Mouse (Mus musculus): Measurements from ENCODE around the gene Irf1. TPM values are rescaled to one million over a fixed set of nuclear protein-coding genes. Genes with fewer than 3 reads are reported as not detected.
"Not testable (repeated sequence)": the region's sequence is repeated elsewhere in the genome, so short reads cannot be mapped to it uniquely, and the experiment has no call there.

Gene Irf1
- polyA plus RNA-seq, 1 experiment from 2014 or later: 11.9 TPM

GRCm38 (mm10) chr11:53745260-53745659, 24.6 kb upstream of the Irf1 start:
- Histone ChIP-seq H3K4me1 (replicated peaks) (no peaks in the 10 kb centered on the region), H3K36me3 (replicated peaks) (no peaks in the 10 kb centered on the region), H3K27ac (replicated peaks) (no peak overlapping the region), H3K9me3 (replicated peaks) (no peaks in the 10 kb centered on the region), H3K4me3 (replicated peaks) (no peak overlapping the region), H3K9ac (no peak overlapping the region), H3K27me3 (no peaks in the 10 kb centered on the region), H3K4me2 (no peak overlapping the region)
- no peak for ATAC-seq (ENCODE audit: insufficient read depth)
- 70% methylated on average over 2 of the region's 2 CpGs for WGBS (ENCODE audit: insufficient replicate concordance)

- 35% methylated on average over 9 of the region's 9 CpGs for WGBS (ENCODE audit: insufficient replicate concordance)
- H3K9me3 ChIP-seq (replicated peaks): no peaks in the 10 kb centered on the region
Observed at GRCm38 (mm10) chr11:53747985-53748384, 21.8 kb upstream of the Irf1 start.

DNA sequence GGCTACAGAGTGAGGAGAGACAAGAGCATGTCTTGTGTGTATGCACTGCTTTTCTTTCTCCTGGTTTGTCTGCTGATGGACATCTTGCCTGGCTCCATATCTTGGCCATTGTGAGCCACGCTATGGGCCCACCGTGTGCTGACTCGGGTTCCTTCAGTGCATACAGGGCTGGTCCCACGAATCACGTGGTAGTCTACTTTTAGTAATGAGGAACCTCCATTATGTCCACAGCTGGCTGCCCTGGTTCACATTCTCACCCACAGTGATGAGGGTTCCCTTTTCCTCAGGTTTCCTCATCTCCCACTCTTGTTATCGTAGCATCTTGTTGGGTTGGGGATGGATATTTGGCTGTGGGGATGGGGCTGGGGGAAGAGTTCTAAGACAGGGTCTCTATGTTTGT, 21.2 kb upstream of the Irf1 start:
- Histone ChIP-seq H3K9ac (no peak overlapping the region), H3K4me2 (no peak overlapping the region), H3K4me3 (replicated peaks) (no peak overlapping the region), H3K27ac (replicated peaks) (no peak overlapping the region), H3K4me1 (replicated peaks) (no peaks in the 10 kb centered on the region), H3K36me3 (replicated peaks) (no peaks in the 10 kb centered on the region), H3K9me3 (replicated peaks) (no peaks in the 10 kb centered on the region), H3K27me3 (no peaks in the 10 kb centered on the region)
- 42% methylated on average over 6 of the region's 6 CpGs for WGBS (ENCODE audit: insufficient replicate concordance)
- no peak for ATAC-seq (ENCODE audit: insufficient read depth)

More at GRCm38 (mm10) chr11:53747985-53748384, 21.8 kb upstream of the Irf1 start:
- Histone ChIP-seq H3K36me3 (replicated peaks) (no peaks in the 10 kb centered on the region), H3K27ac (replicated peaks) (no peak overlapping the region), H3K27me3 (no peaks in the 10 kb centered on the region), H3K4me3 (replicated peaks) (no peak overlapping the region), H3K9ac (no peak overlapping the region), H3K4me1 (replicated peaks) (no peaks in the 10 kb centered on the region), H3K4me2 (no peak overlapping the region)
- ATAC-seq (ENCODE audit: insufficient read depth): no peak

DNA sequence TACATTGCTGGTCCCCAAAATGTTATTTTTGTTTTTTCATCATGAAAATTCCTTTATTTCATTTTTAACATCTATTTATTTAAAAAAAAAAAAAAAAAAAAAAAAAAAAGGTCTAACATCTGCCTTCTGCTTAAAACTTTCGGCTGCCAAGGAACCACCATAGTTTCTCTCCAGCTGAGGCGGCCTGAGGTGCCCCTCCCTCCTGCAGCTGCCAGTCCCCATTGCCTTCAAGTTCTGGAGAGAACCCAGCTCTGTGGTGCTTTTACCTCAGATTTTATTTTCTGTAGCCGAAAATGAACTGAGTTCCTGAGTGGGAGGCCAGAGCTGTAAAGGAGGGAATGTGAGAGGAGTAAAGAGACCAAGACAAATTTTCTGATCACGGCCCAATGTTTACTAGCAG, 20.5 kb upstream of the Irf1 start:
- no peaks in the 10 kb centered on the region for H3K4me1 ChIP-seq (replicated peaks)

GRCm38 (mm10) chr11:53749716-53750352, 20.0 kb upstream of the Irf1 start:
- no peaks in the 10 kb centered on the region for H3K36me3 ChIP-seq (replicated peaks)
- no peak overlapping the region for H3K9ac ChIP-seq
- no peak overlapping the region for H3K4me2 ChIP-seq
- no peak overlapping the region for H3K4me3 ChIP-seq (replicated peaks)
- ATAC-seq (ENCODE audit: insufficient read depth): no peak
- H3K27me3 ChIP-seq: no peaks in the 10 kb centered on the region
- H3K9me3 ChIP-seq (replicated peaks): no peaks in the 10 kb centered on the region
- WGBS (ENCODE audit: insufficient replicate concordance): 61% methylated on average over 5 of the region's 5 CpGs
- H3K27ac ChIP-seq (replicated peaks): no peak overlapping the region
- no peaks in the 10 kb centered on the region for H3K4me1 ChIP-seq (replicated peaks)

More for the DNA sequence above, 20.5 kb upstream of the Irf1 start:
- H3K27me3 ChIP-seq: no peaks in the 10 kb centered on the region
- no peak overlapping the region for H3K4me3 ChIP-seq (replicated peaks)
- H3K36me3 ChIP-seq (replicated peaks): no peaks in the 10 kb centered on the region
- 61% methylated on average over 4 of the region's 4 CpGs for WGBS (ENCODE audit: insufficient replicate concordance)
- no peaks in the 10 kb centered on the region for H3K9me3 ChIP-seq (replicated peaks)
- ATAC-seq (ENCODE audit: insufficient read depth): no peak
- H3K4me2 ChIP-seq: no peak overlapping the region
- H3K9ac ChIP-seq: no peak overlapping the region
- no peak overlapping the region for H3K27ac ChIP-seq (replicated peaks)

- Histone ChIP-seq H3K9me3 (replicated peaks) (no peaks in the 10 kb centered on the region), H3K9ac (no peak overlapping the region), H3K36me3 (replicated peaks) (no peaks in the 10 kb centered on the region), H3K4me1 (replicated peaks) (peaks cover 9% of the 10 kb centered on the region), H3K4me2 (no peak overlapping the region), H3K4me3 (replicated peaks) (no peak overlapping the region), H3K27ac (replicated peaks) (no peak overlapping the region), H3K27me3 (no peaks in the 10 kb centered on the region)
- ATAC-seq (ENCODE audit: insufficient read depth): no peak
- 74% methylated on average over 12 of the region's 12 CpGs for WGBS (ENCODE audit: insufficient replicate concordance)
Observed at GRCm38 (mm10) chr11:53755011-53755595, 14.7 kb upstream of the Irf1 start.

DNA sequence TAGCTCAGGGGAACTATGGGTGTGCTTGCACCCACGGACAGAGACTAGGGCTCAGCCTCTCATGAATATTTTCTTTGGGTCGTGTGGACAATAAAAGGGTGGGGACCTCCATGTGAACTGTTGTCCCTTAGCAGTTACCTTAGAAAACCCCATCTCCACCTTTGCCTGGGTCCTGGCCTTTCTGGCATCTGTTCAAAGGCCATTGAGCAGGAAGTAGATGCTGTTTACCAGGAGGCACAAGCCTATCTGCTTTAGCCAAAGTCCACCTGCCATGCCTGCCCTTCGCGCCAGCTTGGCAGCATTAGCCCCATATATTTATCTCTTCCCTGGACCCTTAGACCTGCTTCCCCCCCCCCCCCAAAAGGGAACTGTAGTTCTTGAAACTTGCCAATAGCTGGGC, 12.2 kb upstream of the Irf1 start:
- no peaks in the 10 kb centered on the region for H3K27me3 ChIP-seq
- H3K36me3 ChIP-seq (replicated peaks): no peaks in the 10 kb centered on the region
- WGBS (ENCODE audit: insufficient replicate concordance): 61% methylated on average over 4 of the region's 4 CpGs
- no peaks in the 10 kb centered on the region for H3K9me3 ChIP-seq (replicated peaks)
- H3K27ac ChIP-seq (replicated peaks): no peak overlapping the region
- no peak for ATAC-seq (ENCODE audit: insufficient read depth)
- H3K9ac ChIP-seq: no peak overlapping the region
- no peak overlapping the region for H3K4me2 ChIP-seq
- H3K4me3 ChIP-seq (replicated peaks): no peak overlapping the region
- peaks cover 21% of the 10 kb centered on the region for H3K4me1 ChIP-seq (replicated peaks)

GRCm38 (mm10) chr11:53758033-53758432, 11.8 kb upstream of the Irf1 start:
- not testable (repeated sequence) for H3K36me3 ChIP-seq (replicated peaks); H3K9ac ChIP-seq; ATAC-seq (ENCODE audit: insufficient read depth); H3K4me3 ChIP-seq (replicated peaks); H3K27me3 ChIP-seq; H3K9me3 ChIP-seq (replicated peaks); H3K27ac ChIP-seq (replicated peaks); H3K4me2 ChIP-seq
- 61% methylated on average over 9 of the region's 9 CpGs for WGBS (ENCODE audit: insufficient replicate concordance)
- peaks cover 25% of the 10 kb centered on the region for H3K4me1 ChIP-seq (replicated peaks)

DNA sequence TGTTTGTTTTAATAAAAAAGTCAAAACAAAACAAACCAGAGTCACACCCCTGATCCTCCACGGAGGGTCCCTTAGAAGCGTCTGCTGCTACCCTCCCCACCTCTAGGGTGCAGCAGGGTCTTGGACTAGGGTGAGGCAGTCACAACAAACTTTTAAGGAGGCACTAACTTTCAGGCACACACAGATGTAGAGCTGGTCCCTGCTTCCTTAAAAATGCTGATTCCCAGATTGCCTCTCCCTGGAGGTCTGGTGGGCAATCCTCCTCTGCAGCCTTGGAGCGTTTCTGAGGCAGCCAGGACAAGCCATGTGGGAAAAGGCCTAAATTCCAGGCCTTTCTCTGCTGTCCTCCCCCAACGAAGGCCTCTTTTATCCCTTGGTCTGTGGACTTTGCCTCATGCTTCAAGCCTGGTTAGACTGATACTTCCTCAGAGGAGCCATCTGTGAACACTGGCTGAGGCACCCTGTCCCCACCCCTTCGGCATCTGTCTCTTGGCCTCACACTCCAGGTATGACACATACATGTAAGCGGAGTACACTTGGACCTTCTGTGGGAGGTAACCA, 10.9 kb upstream of the Irf1 start:
- Histone ChIP-seq H3K9ac (no peak overlapping the region), H3K4me2 (no peak overlapping the region), H3K36me3 (replicated peaks) (no peaks in the 10 kb centered on the region), H3K4me3 (replicated peaks) (no peak overlapping the region), H3K27ac (replicated peaks) (no peak overlapping the region), H3K27me3 (peaks cover 5% of the 10 kb centered on the region; the same call in 1 of the 2 replicates), H3K9me3 (replicated peaks) (no peaks in the 10 kb centered on the region), H3K4me1 (replicated peaks) (peaks cover 34% of the 10 kb centered on the region)
- no peak for ATAC-seq (ENCODE audit: insufficient read depth)
- WGBS (ENCODE audit: insufficient replicate concordance): 41% methylated on average over 6 of the region's 6 CpGs

DNA sequence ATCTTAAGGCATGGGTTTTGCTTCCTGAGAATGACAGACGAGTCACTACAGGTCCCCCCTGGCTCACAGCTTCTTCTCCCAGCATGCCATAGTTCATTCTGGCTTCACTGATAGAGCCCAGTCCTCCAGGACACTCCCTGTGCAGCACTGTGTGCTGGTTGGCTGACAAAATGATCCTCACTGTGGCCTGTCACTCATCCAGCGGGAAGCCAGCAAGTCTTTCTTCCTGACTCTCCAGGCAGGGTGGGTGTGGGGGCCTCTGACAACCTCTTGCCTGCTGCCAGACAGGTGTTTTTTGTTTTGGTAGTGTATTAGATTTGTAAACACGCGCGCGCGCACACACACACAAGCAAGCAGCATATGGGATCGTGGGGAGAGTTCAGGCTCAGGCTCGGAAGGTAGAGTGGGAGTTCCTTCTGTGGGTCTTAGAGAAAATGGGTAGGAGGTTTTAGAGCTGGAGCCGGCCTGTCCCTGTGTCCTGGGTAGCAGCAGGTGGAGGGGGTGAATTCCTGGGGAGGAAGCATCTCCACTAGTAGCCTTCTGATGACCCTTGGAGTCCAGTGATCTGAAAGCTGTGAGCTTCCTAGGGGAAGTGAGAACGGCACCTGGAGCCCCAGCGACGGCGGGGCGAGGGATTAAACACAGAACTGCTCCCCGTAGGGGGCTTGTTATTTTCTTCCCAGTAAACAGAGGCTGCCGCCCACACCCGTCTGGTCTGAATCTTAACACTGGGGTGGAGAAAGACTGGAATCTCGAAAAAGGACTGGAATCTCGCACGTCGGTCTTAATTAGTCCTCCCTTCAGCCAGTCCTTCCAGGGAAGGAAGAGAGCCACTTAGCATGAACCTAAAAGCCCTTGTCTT, 10.0 kb upstream of the Irf1 start:
- 48% methylated on average over 22 of the region's 22 CpGs for WGBS (ENCODE audit: insufficient replicate concordance)
- Histone ChIP-seq H3K9ac (no peak overlapping the region), H3K27me3 (peaks cover 9% of the 10 kb centered on the region), H3K4me1 (replicated peaks) (peaks cover 43% of the 10 kb centered on the region), H3K36me3 (replicated peaks) (no peaks in the 10 kb centered on the region), H3K4me2 (no peak overlapping the region), H3K27ac (replicated peaks) (no peak overlapping the region), H3K4me3 (replicated peaks) (no peak overlapping the region), H3K9me3 (replicated peaks) (no peaks in the 10 kb centered on the region)
- no peak for ATAC-seq (ENCODE audit: insufficient read depth)

- no peak overlapping the region for H3K4me3 ChIP-seq (replicated peaks)
- H3K27me3 ChIP-seq: peaks cover 10% of the 10 kb centered on the region
- no peak overlapping the region for H3K4me2 ChIP-seq
- 68% methylated on average over 5 of the region's 5 CpGs for WGBS (ENCODE audit: insufficient replicate concordance)
- H3K27ac ChIP-seq (replicated peaks): no peak overlapping the region
- H3K4me1 ChIP-seq (replicated peaks): peaks cover 46% of the 10 kb centered on the region
- H3K9me3 ChIP-seq (replicated peaks): no peaks in the 10 kb centered on the region
- no peak for ATAC-seq (ENCODE audit: insufficient read depth)
- no peaks in the 10 kb centered on the region for H3K36me3 ChIP-seq (replicated peaks)
- H3K9ac ChIP-seq: no peak overlapping the region
Observed at GRCm38 (mm10) chr11:53761284-53761683, 8.5 kb upstream of the Irf1 start.
